Mouse (Mus musculus) megakaryocyte, embryonic 14.5 days (primary cell): ENCODE measurements around the gene Bri3.

Source experiments
- FLI1 ChIP-seq: IDR thresholded peaks from 2 replicates; pipeline ENCODE4 v1.6.1; 2012; ENCODE audit warnings: low read length, inconsistent platforms, mixed read lengths
- GATA1 ChIP-seq: IDR thresholded peaks from 3 replicates; pipeline ENCODE4 v1.6.1; 2012; ENCODE audit warnings: mixed read lengths, low read length, inconsistent platforms, borderline replicate concordance

- no peak for TF ChIP-seq GATA1
- TF ChIP-seq FLI1, result no peak
Measured at GRCm38 (mm10) chr5:144338787-144339186, 94.5 kb downstream of the Bri3 start.
